Mouse (Mus musculus) neural tube, embryonic 11.5 days (tissue): ENCODE data around the gene Khsrp. TPM values are rescaled to one million over a fixed set of nuclear protein-coding genes. Genes with fewer than 3 reads are reported as not detected.

Experiments used
- ATAC-seq: fragments of 200-750 bp; cut with Nextera tagmentation; 2 replicates; pipeline ENCODE4 v1.8.0; 2017; ENCODE audit warnings: moderate number of reproducible peaks, mild to moderate bottlenecking, moderate TSS enrichment, moderate library complexity; ENCODE audit not compliant: insufficient read depth, low FRiP score, low TSS enrichment
- DNase-seq: peaks from one replicate; pipeline ENCODE4 v3.0.0-alpha.2; 2015; ENCODE audit warnings: low spot score
- H3K27ac ChIP-seq: fragments of 300-500 bp; sonication (generic); 2 replicates; pipeline ENCODE4 v1.5.1; 2014; ENCODE audit warnings: low read depth, mild to moderate bottlenecking, low read length
- H3K27me3 ChIP-seq: fragments of 300-500 bp; sonication (generic); 2 replicates; pipeline ENCODE4 v1.6.1; 2014; ENCODE audit warnings: mild to moderate bottlenecking, low read length, mixed read lengths; ENCODE audit not compliant: control insufficient read depth, insufficient read depth
- H3K36me3 ChIP-seq: fragments of 300-500 bp; sonication (generic); 2 replicates; pipeline ENCODE4 v1.6.1; 2014; ENCODE audit warnings: mild to moderate bottlenecking, low read length, moderate library complexity, mixed read lengths; ENCODE audit not compliant: control insufficient read depth, insufficient read depth
- H3K4me1 ChIP-seq: fragments of 300-500 bp; sonication (generic); 2 replicates; pipeline ENCODE4 v1.6.1; 2014; ENCODE audit warnings: low read length, mixed read lengths; ENCODE audit not compliant: control insufficient read depth, insufficient read depth
- H3K4me2 ChIP-seq: fragments of 300-500 bp; sonication (generic); 2 replicates; pipeline ENCODE4 v1.6.1; 2014; ENCODE audit warnings: low read depth, mild to moderate bottlenecking, moderate library complexity
- H3K4me3 ChIP-seq: fragments of 300-500 bp; sonication (generic); 2 replicates; pipeline ENCODE4 v1.5.1; 2014; ENCODE audit warnings: low read depth, low read length
- H3K9ac ChIP-seq: fragments of 300-500 bp; sonication (generic); 2 replicates; pipeline ENCODE4 v1.6.1; 2014; ENCODE audit warnings: mild to moderate bottlenecking, low read length
- H3K9me3 ChIP-seq: fragments of 300-500 bp; sonication (generic); 2 replicates; pipeline ENCODE4 v1.6.1; 2016; ENCODE audit warnings: low read length; ENCODE audit not compliant: control insufficient read depth
- WGBS: fragments of 180-500 bp; shearing (Covaris S2); extraction: QIAGEN DNeasy Blood & Tissue Kit; methylation state at CpG from one replicate; pipeline ENCODE4 v1.1.7; 2014; 5-methylcytosine and 5-hydroxymethylcytosine counted together
- polyA plus RNA-seq: library from polyadenylated mRNA; unstranded; fragments of >200 nt; fragmentation: Nextera tagmentation; extraction: Ambion mirVana; gene quantifications from 2 replicates; pipeline ENCODE4 v1.2.1, GENCODE M21; 2014

Khsrp gene
- polyA plus RNA-seq, 1 experiment from 2014 or later, result 46.2 TPM

DNA sequence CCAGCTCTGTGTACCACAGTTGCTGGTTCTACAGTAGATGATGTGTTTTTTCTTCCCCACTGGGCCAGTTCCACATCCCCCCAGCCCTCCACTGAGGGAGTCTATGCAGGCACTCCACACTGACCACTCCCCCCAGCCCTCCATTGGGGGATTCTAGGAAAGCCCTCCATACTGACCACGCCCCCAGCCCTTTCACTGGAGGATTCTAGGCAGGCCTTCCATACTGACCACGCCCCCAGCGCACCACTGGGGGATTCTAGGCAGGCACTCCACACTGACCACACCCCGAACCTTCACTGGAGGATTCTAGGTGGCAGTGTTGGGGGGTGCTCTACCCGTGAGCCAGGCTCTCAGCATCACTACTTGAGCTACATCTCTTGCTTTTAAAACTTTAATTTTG, 16.1 kb upstream of the Khsrp start:
- no peak overlapping the region for H3K4me2 ChIP-seq
- no peak overlapping the region for H3K9ac ChIP-seq
- no peaks in the 10 kb centered on the region for H3K27me3 ChIP-seq
- no peaks in the 10 kb centered on the region for H3K36me3 ChIP-seq
- 32% methylated on average over 5 of the region's 5 CpGs for WGBS
- no peaks in the 10 kb centered on the region for H3K9me3 ChIP-seq
- DNase-seq (no peak), ATAC-seq (no peak)
- no peaks in the 10 kb centered on the region for H3K4me1 ChIP-seq
- H3K27ac ChIP-seq, result no peak overlapping the region
- H3K4me3 ChIP-seq, result no peak overlapping the region

DNA sequence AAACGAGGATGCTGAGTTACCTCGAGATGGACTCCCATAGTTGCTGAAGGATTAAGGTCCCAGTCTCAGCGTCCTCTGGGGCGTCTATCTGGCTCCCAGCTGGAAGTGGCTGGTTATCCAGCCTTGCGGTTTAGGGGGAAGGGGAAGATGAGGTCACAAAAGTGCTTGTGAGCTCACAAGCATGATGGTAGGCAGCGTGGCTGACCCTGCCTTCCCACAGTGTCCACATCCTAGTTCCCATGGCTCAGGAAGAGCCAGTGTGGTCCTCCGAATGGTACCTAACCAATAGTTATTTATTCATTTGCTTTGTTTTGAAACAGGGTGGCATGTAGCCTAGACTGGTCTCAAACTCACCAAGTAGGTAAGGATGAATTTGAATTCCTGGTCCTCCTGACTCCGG, 10.2 kb upstream of the Khsrp start, which contains the start of gene Slc25a41:
TSS of gene Slc25a41 (minus strand) at position 101 of the 400 bp plus-strand sequence.
- Histone ChIP-seq H3K9me3 (no peaks in the 10 kb centered on the region), H3K9ac (no peak within 1 kb of the TSS), H3K36me3 (no peaks in the 10 kb centered on the region), H3K27ac (no peak within 1 kb of the TSS), H3K27me3 (peaks cover 3% of the 10 kb centered on the region; the same call in 1 of the 2 replicates), H3K4me2 (no peak within 1 kb of the TSS), H3K4me1 (no peaks in the 10 kb centered on the region), H3K4me3 (no peak within 1 kb of the TSS)
- 74% methylated on average over 8 of the region's 8 CpGs for WGBS
- ATAC-seq (no peak), DNase-seq (no peak)

DNA sequence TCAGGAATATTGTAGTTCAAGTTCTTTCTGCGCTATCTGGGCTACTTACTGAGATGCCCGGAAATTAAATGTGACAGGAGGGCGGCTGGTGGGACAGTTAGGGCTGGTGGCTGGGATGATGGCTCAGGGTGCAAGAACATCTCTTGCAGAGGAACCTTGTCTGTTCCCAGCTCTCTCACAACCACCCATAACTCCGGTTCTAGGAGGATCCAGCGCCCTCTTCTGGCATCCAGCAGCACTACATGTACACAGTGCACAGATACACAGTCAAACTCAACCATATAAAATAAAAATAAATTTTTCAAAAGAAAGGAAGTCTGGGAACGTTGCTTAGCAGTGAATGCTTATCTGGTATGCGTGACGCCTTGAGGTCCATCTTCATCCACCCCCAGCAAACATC, 7.7 kb upstream of the Khsrp start:
- H3K9me3 ChIP-seq, result no peaks in the 10 kb centered on the region
- 39% methylated on average over 8 of the region's 8 CpGs for WGBS
- H3K9ac ChIP-seq, result no peak overlapping the region
- H3K27ac ChIP-seq, result no peak overlapping the region
- no peaks in the 10 kb centered on the region for H3K36me3 ChIP-seq
- no peak overlapping the region for H3K4me3 ChIP-seq
- peaks cover 3% of the 10 kb centered on the region; the same call in 1 of the 2 replicates for H3K27me3 ChIP-seq
- DNase-seq, result no peak
- no peaks in the 10 kb centered on the region for H3K4me1 ChIP-seq
- no peak overlapping the region for H3K4me2 ChIP-seq
- ATAC-seq, result no peak

DNA sequence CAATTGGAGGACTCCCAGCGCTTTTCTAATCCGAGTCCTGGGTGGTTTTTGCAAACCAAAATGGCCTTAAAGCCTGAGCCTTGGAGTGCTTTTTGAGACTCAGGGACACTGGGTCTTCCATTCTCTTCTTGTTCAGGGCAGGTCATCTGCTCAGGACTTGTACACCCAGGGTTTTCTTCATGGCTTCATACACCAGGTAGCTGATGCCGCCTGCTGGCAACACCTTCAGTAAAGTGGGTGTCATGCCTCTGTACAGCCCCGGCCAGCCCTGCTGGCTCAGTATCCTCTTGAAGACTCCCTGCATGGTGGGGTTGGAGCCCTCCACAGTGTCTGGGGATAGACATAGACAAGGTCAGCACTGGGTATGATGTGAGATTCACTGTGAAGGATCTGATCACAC, 1.5 kb upstream of the Khsrp start:
- WGBS, result 91% methylated on average over 4 of the region's 4 CpGs
- Histone ChIP-seq H3K36me3 (peaks cover 4% of the 10 kb centered on the region), H3K27me3 (no peaks in the 10 kb centered on the region), H3K9ac (peak overlapping the region; percentile 63), H3K27ac (no peak overlapping the region), H3K4me1 (peaks cover 11% of the 10 kb centered on the region), H3K9me3 (no peaks in the 10 kb centered on the region), H3K4me3 (no peak overlapping the region), H3K4me2 (no peak overlapping the region)
- DNase-seq, result no peak
- ATAC-seq, result no peak

DNA sequence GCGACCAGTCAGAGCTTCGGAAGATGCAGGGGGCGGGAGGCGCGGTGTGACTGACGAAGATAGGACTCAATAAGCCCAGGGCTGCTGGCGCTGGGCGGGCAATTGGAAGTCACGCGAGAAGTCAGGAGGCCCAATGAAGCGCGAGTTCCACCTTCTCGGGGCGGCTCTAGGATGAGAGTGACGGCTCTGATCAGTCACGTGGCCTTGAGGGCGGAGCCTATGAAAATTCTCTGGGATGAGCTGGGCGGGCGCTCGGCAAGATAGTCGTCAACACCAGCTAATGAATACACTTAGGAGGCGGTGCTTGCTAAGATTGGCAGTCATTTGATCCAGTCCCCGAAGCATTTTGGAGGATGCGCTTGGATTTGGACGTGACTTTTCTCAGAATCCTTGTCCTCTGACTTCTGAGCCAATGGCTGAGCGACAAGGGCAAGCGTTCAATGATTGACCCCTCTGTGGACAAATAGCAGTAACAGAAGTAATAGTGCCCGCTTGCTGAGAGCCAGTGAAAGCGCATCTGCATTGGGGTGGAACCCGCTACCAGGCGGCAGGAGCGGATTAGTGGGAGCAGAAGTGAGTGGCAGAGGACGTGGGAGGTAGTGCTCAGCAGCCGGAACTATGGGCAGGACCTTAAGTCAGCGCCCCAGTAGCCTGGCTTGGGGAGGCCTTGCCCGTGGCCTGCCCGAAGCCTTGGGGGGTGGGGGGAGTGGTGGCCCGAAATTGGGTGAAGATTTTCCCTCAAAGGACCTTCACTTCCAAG, 519 bp upstream of the Khsrp start:
- DNase-seq (peak; percentile 99), ATAC-seq (peak; percentile 99)
- H3K27me3 ChIP-seq, result no peaks in the 10 kb centered on the region
- no peaks in the 10 kb centered on the region for H3K9me3 ChIP-seq
- peak overlapping the region; percentile 96 for H3K4me3 ChIP-seq
- peak overlapping the region; percentile 49 for H3K4me2 ChIP-seq
- H3K27ac ChIP-seq, result peak overlapping the region; percentile 46; the same call in 1 of the 2 replicates
- peak overlapping the region; percentile 63 for H3K9ac ChIP-seq
- H3K4me1 ChIP-seq, result peaks cover 11% of the 10 kb centered on the region
- WGBS, result under 1% methylated on average over 38 of the region's 38 CpGs
- peaks cover 11% of the 10 kb centered on the region for H3K36me3 ChIP-seq

DNA sequence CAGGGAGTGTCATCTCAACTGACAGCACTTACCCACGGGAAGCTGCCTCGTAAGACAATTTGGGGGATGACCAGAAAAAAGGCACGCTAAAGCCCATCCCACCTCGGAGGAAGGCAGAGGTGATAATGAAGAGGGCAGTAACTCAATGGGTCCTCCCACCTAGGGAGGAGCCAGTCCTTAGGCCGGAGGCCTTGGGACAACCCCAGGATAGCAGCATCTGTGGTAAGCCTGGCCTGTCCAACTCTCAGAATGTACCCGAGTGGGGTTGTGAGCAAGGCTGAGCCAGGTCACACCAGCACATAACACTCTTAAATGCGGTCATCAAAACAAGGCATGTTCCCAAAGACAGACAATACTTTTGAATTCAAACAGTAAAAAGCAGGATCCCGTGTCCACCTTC, 1.6 kb downstream of the Khsrp start:
- Histone ChIP-seq H3K4me1 (peaks cover 11% of the 10 kb centered on the region), H3K9ac (peak overlapping the region; percentile 99), H3K27me3 (no peaks in the 10 kb centered on the region), H3K4me3 (peak overlapping the region; percentile 96), H3K4me2 (peak overlapping the region; percentile 86), H3K9me3 (no peaks in the 10 kb centered on the region), H3K36me3 (peaks cover 26% of the 10 kb centered on the region), H3K27ac (no peak overlapping the region)
- ATAC-seq (no peak), DNase-seq (no peak)
- 34% methylated on average over 8 of the region's 8 CpGs for WGBS

DNA sequence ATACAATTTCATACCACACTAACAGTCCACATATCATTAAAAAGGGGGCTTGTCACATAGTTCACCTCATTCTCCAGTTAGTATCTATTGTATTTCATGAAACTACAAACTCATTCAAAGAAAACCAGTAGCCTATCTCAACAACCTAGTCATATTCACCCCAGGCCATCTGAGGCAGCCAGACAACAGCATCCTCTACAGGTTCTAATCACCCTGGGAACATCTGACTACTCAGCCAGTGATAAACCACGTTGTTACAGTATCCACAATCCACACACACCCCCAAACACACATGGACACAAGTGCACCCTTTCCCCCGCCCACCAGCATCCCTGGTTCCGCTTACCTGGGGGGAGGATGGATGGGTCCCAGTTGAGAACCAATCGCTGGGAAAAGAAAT, 3.9 kb downstream of the Khsrp start:
- H3K4me2 ChIP-seq, result no peak overlapping the region
- H3K9me3 ChIP-seq, result no peaks in the 10 kb centered on the region
- H3K4me3 ChIP-seq, result no peak overlapping the region
- H3K36me3 ChIP-seq, result peaks cover 44% of the 10 kb centered on the region
- no peaks in the 10 kb centered on the region for H3K27me3 ChIP-seq
- ATAC-seq (no peak), DNase-seq (no peak)
- H3K9ac ChIP-seq, result no peak overlapping the region
- 97% methylated on average over 4 of the region's 4 CpGs for WGBS
- H3K4me1 ChIP-seq, result peaks cover 11% of the 10 kb centered on the region
- no peak overlapping the region for H3K27ac ChIP-seq

DNA sequence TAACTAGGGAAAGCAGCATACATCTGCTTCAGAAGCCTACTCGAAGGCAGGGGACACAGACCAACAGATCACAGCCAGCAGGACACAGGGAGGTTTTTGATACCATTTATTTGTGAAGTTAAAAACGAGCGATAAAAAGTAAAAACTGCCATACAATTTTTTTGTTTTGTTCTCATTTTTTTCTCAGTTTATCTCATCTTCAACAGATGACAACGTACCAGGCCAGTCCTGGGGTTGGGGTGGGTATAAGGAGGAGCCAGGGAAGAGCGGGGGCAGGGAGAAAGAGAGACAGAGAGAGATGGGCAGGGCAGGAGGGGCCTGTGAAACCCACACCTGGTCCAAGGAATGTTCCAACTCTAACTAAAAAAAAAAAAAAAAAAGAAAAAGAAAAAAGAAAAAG, 10.4 kb downstream of the Khsrp start:
- 90% methylated on average over 5 of the region's 5 CpGs for WGBS
- DNase-seq, result no peak
- H3K9ac ChIP-seq, result no peak overlapping the region
- H3K4me2 ChIP-seq, result no peak overlapping the region
- H3K9me3 ChIP-seq, result no peaks in the 10 kb centered on the region
- no peaks in the 10 kb centered on the region for H3K27me3 ChIP-seq
- H3K36me3 ChIP-seq, result peaks cover 38% of the 10 kb centered on the region
- H3K27ac ChIP-seq, result no peak overlapping the region
- no peak for ATAC-seq
- H3K4me3 ChIP-seq, result no peak overlapping the region
- H3K4me1 ChIP-seq, result no peaks in the 10 kb centered on the region

DNA sequence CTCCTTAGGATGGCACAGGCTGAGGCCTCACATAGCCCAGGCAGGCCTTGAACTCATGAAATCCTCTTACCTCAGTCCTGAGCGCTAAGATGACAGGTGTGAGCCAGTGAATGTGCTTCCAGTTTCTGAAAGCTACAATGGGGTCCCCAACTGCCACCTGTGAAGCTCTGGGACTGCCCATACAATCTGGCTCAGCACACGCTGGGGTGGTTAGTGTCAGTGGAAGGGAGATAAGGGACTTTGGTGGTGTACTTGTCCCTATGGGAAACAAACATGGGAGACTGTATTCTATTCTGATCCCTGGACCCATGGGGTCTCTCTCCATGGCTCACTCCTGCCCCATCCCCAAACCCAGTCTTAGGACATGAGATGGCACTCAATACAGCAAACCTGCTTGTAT, 11.6 kb downstream of the Khsrp start:
- H3K36me3 ChIP-seq, result peaks cover 26% of the 10 kb centered on the region
- WGBS, result 82% methylated on average over 2 of the region's 2 CpGs
- no peaks in the 10 kb centered on the region for H3K27me3 ChIP-seq
- H3K4me3 ChIP-seq, result no peak overlapping the region
- ATAC-seq, result no peak
- no peaks in the 10 kb centered on the region for H3K9me3 ChIP-seq
- H3K9ac ChIP-seq, result no peak overlapping the region
- no peaks in the 10 kb centered on the region for H3K4me1 ChIP-seq
- H3K27ac ChIP-seq, result no peak overlapping the region
- no peak for DNase-seq
- no peak overlapping the region for H3K4me2 ChIP-seq
